Mouse (Mus musculus) liver, embryonic 14.5 days (tissue): ENCODE measurements around the gene Fbxo34. TPM values are rescaled to one million over a fixed set of nuclear protein-coding genes. Genes with fewer than 3 reads are reported as not detected.

Experiments used
- ATAC-seq: fragments of 200-750 bp; cut with Nextera tagmentation; 2 replicates; pipeline ENCODE4 v1.8.0; 2017; ENCODE audit warnings: moderate number of reproducible peaks, mild to moderate bottlenecking, moderate library complexity; ENCODE audit not compliant: insufficient read depth
- DNase-seq, 3 experiments: peaks; one replicate each; pipeline ENCODE4 v3.0.0-alpha.2; 2012 to 2013; ENCODE audit warnings: low read depth in 3 of 3, low spot score in 3 of 3
- H3K27ac ChIP-seq: fragments of 300-500 bp; sonication (generic); 2 replicates; pipeline ENCODE4 v1.5.1; 2014; ENCODE audit warnings: moderate library complexity, mild to moderate bottlenecking, control low read depth, inconsistent platforms
- H3K27me3 ChIP-seq: fragments of 300-500 bp; sonication (generic); 2 replicates; pipeline ENCODE4 v1.6.1; 2014; ENCODE audit warnings: mild to moderate bottlenecking, low read length, moderate library complexity; ENCODE audit not compliant: control insufficient read depth, insufficient read depth
- H3K36me3 ChIP-seq: fragments of 300-500 bp; sonication (generic); replicated peaks from 2 replicates; pipeline ENCODE4 v1.6.1; 2014; ENCODE audit warnings: low read depth; ENCODE audit not compliant: control insufficient read depth, insufficient read depth
- H3K4me1 ChIP-seq, 2 experiments: fragments of 200-500 bp in 1 of 2; fragments of 300-500 bp in 1 of 2; sonication (generic) in 1 of 2; replicated peaks; 2 replicates each; pipeline ENCODE4 v1.6.1; 2012 to 2014; ENCODE audit warnings: antibody characterized with exemption in 1 of 2, inconsistent platforms in 1 of 2, low read length in 1 of 2; ENCODE audit not compliant: control insufficient read depth in 2 of 2, insufficient read depth in 2 of 2
- H3K4me2 ChIP-seq: fragments of 300-500 bp; sonication (generic); 2 replicates; pipeline ENCODE4 v1.6.1; 2014; ENCODE audit warnings: low read depth, mild to moderate bottlenecking, control low read depth, moderate library complexity
- H3K4me3 ChIP-seq, 2 experiments: fragments of 200-500 bp in 1 of 2; fragments of 300-500 bp in 1 of 2; sonication (generic) in 1 of 2; 2 replicates each; pipeline ENCODE4 v1.5.1; 2012 to 2014; ENCODE audit warnings: low read depth in 2 of 2, low read length in 2 of 2, mild to moderate bottlenecking in 2 of 2, control low read depth in 1 of 2, inconsistent platforms in 1 of 2, moderate library complexity in 1 of 2; ENCODE audit not compliant: insufficient read depth in 1 of 2
- H3K9ac ChIP-seq: fragments of 300-500 bp; sonication (generic); replicated peaks from 2 replicates; pipeline ENCODE4 v1.6.1; 2014; ENCODE audit warnings: mild to moderate bottlenecking, control low read depth, moderate library complexity
- H3K9me3 ChIP-seq: fragments of 300-500 bp; sonication (generic); 2 replicates; pipeline ENCODE4 v1.6.1; 2016; ENCODE audit warnings: low read length, mixed read lengths; ENCODE audit not compliant: control insufficient read depth
- CTCF ChIP-seq: IDR thresholded peaks from 2 replicates; pipeline ENCODE4 v1.5.1; 2016; ENCODE audit warnings: antibody characterized with exemption, low read depth, control low read depth
- EP300 ChIP-seq: IDR thresholded peaks from 2 replicates; pipeline ENCODE4 v1.6.1; 2016; ENCODE audit warnings: antibody characterized with exemption, low read depth
- WGBS: fragments of 180-500 bp; shearing (Covaris S2); extraction: QIAGEN DNeasy Blood & Tissue Kit; methylation state at CpG from one replicate; pipeline ENCODE4 v1.1.7; 2014; ENCODE audit not compliant: insufficient replicate concordance; 5-methylcytosine and 5-hydroxymethylcytosine counted together
- polyA plus RNA-seq, 2 experiments: library from polyadenylated mRNA; depleted of rRNA in 1 of 2; stranded (reverse) in 1 of 2; unstranded in 1 of 2; fragments of >200 nt; fragmentation: Nextera tagmentation in 1 of 2; extraction: Ambion mirVana in 1 of 2; gene quantifications; 2 replicates each; pipeline versions ENCODE4 v1.2.1 to v1.2.3; 2012 to 2014

The Fbxo34 gene
- polyA plus RNA-seq, 2 experiments: 24.4 to 33.4 TPM

DNA sequence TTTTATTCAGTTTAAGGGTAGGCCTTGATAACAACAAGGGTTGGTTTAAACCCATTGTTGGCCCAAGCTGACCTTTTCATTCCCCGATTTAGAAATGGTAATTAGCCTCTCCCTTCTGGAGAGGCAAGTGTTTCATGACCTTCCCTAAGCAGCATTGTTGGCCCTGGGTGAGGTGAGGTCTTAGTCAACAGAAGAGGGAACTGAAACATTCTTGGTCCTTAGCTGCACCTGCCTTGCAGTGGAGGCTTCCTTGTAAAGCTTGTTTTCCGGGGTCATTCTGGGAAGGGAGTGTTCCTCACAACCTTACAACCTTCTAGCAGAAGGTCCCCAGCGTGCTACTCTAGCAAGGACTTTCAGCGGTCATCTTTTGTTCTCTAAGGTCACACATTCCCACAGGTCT lies 122.5 kb downstream of the Fbxo34 start:
- Histone ChIP-seq H3K36me3 (no peaks in the 10 kb centered on the region), H3K9me3 (no peaks in the 10 kb centered on the region), H3K9ac (no peak overlapping the region), H3K27me3 (no peaks in the 10 kb centered on the region), H3K4me1 (peaks cover 0 to under 1% of the 10 kb centered on the region in 2 experiments; a peak in 1 of 4 replicates), H3K4me2 (no peak overlapping the region), H3K27ac (no peak overlapping the region), H3K4me3 (no peak overlapping the region)
- 71% methylated on average over 4 of the region's 4 CpGs for WGBS
- TF ChIP-seq CTCF (no peak), EP300 (no peak)
- DNase-seq (no peak), ATAC-seq (no peak)

GRCm38 (mm10) chr14:47574721-47575120 lies 124.5 kb downstream of the Fbxo34 start:
- no peak overlapping the region for H3K4me3 ChIP-seq
- TF ChIP-seq EP300 (no peak), CTCF (peak; percentile 50)
- H3K27ac ChIP-seq: no peak overlapping the region
- H3K36me3 ChIP-seq: no peaks in the 10 kb centered on the region
- no peaks in the 10 kb centered on the region for H3K4me1 ChIP-seq
- WGBS: 55% methylated on average over 11 of the region's 11 CpGs
- no peak overlapping the region for H3K9ac ChIP-seq
- DNase-seq (no peak), ATAC-seq (no peak)
- no peak overlapping the region for H3K4me2 ChIP-seq
- H3K9me3 ChIP-seq: no peaks in the 10 kb centered on the region
- no peaks in the 10 kb centered on the region for H3K27me3 ChIP-seq

DNA sequence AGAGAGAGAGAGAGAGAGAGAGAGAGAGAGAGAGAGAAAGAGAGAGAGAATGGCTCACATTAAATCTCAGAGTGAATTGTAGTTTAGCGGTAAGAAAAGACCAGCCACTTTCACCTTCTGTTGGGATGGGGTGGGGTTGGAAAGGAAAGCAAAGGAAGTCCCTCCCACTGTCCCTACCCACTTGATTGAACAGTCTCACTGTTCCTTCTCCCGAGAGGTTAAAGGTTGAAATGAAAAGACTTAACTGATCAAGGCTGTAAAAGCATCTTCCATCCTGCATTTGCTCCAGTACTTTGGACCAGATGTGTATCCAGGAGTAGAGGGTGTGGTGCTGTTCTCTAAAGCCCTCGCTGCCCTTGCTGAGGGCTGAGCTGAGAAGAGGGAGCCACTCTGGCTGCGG lies 126.5 kb downstream of the Fbxo34 start:
- no peaks in the 10 kb centered on the region for H3K9me3 ChIP-seq
- ATAC-seq (no peak), DNase-seq (no peak)
- no peak overlapping the region for H3K27ac ChIP-seq
- H3K4me1 ChIP-seq: peaks cover 4 to 6% of the 10 kb centered on the region in 2 experiments
- no peak for TF ChIP-seq EP300
- no peak for TF ChIP-seq CTCF
- H3K4me3 ChIP-seq: no peak overlapping the region
- H3K9ac ChIP-seq: no peak overlapping the region
- no peaks in the 10 kb centered on the region for H3K36me3 ChIP-seq
- 48% methylated on average over 4 of the region's 4 CpGs for WGBS
- no peaks in the 10 kb centered on the region for H3K27me3 ChIP-seq
- H3K4me2 ChIP-seq: no peak overlapping the region

GRCm38 (mm10) chr14:47578086-47578485 lies 127.9 kb downstream of the Fbxo34 start:
- no peak for TF ChIP-seq EP300
- no peak for TF ChIP-seq CTCF
- Histone ChIP-seq H3K4me2 (no peak overlapping the region), H3K27me3 (no peaks in the 10 kb centered on the region), H3K9ac (no peak overlapping the region), H3K9me3 (no peaks in the 10 kb centered on the region), H3K27ac (no peak overlapping the region), H3K4me3 (no peak overlapping the region), H3K36me3 (no peaks in the 10 kb centered on the region), H3K4me1 (peaks cover 4 to 6% of the 10 kb centered on the region in 2 experiments)
- ATAC-seq: no peak
- DNase-seq: no peak
- 79% methylated on average over 2 of the region's 2 CpGs for WGBS

GRCm38 (mm10) chr14:47581280-47581679 lies 131.1 kb downstream of the Fbxo34 start:
- H3K27ac ChIP-seq: no peak overlapping the region
- TF ChIP-seq CTCF (no peak), EP300 (no peak)
- no peak for ATAC-seq
- H3K9ac ChIP-seq: no peak overlapping the region
- WGBS: 6% methylated on average over 1 of the region's 1 CpGs
- H3K4me3 ChIP-seq: no peak overlapping the region
- H3K36me3 ChIP-seq: no peaks in the 10 kb centered on the region
- H3K4me2 ChIP-seq: no peak overlapping the region
- H3K4me1 ChIP-seq: peaks cover 4 to 6% of the 10 kb centered on the region in 2 experiments
- no peak for DNase-seq
- no peaks in the 10 kb centered on the region for H3K27me3 ChIP-seq
- H3K9me3 ChIP-seq: no peaks in the 10 kb centered on the region

Other genes with a start within 250 kb of the Fbxo34 start
- gene Wdhd1, start 173.6 kb upstream of the Fbxo34 start, polyA plus RNA-seq (2012; rRNA removed): 20.5 and 34.9 TPM in 2 replicates
- 33.8 and 40.9 TPM in 2 replicates for gene Wdhd1, start 173.6 kb upstream of the Fbxo34 start, polyA plus RNA-seq (2014; fragmentation: Nextera tagmentation; extraction: Ambion mirVana)
- gene Socs4, start 173.5 kb upstream of the Fbxo34 start, polyA plus RNA-seq (2012; rRNA removed): 3.8 and 5.2 TPM in 2 replicates
- gene Socs4, start 173.5 kb upstream of the Fbxo34 start, polyA plus RNA-seq (2014; fragmentation: Nextera tagmentation; extraction: Ambion mirVana): 3.0 and 3.1 TPM in 2 replicates
- gene Mapk1ip1l, start 152.2 kb upstream of the Fbxo34 start, polyA plus RNA-seq (2012; rRNA removed): 19.1 TPM in 2 replicates
- 26.3 and 30.7 TPM in 2 replicates for gene Mapk1ip1l, start 152.2 kb upstream of the Fbxo34 start, polyA plus RNA-seq (2014; fragmentation: Nextera tagmentation; extraction: Ambion mirVana)
- 11.7 and 16.3 TPM in 2 replicates for gene Lgals3, start 82.7 kb upstream of the Fbxo34 start, polyA plus RNA-seq (2012; rRNA removed)
- gene Lgals3, start 82.7 kb upstream of the Fbxo34 start, polyA plus RNA-seq (2014; fragmentation: Nextera tagmentation; extraction: Ambion mirVana): 27.4 and 40.5 TPM in 2 replicates
- gene Dlgap5, start 32.0 kb upstream of the Fbxo34 start, polyA plus RNA-seq (2012; rRNA removed): 35.3 and 42.5 TPM in 2 replicates
- 46.2 and 51.4 TPM in 2 replicates for gene Dlgap5, start 32.0 kb upstream of the Fbxo34 start, polyA plus RNA-seq (2014; fragmentation: Nextera tagmentation; extraction: Ambion mirVana)
- gene Atg14, start 120.2 kb downstream of the Fbxo34 start, polyA plus RNA-seq (2012; rRNA removed): 3.0 and 3.7 TPM in 2 replicates
- 5.9 and 6.1 TPM in 2 replicates for gene Atg14, start 120.2 kb downstream of the Fbxo34 start, polyA plus RNA-seq (2014; fragmentation: Nextera tagmentation; extraction: Ambion mirVana)
- gene Ktn1, start 198.0 kb downstream of the Fbxo34 start, polyA plus RNA-seq (2012; rRNA removed): 3.4 and 7.7 TPM in 2 replicates
- gene Ktn1, start 198.0 kb downstream of the Fbxo34 start, polyA plus RNA-seq (2014; fragmentation: Nextera tagmentation; extraction: Ambion mirVana): 11.5 and 12.4 TPM in 2 replicates